Mouse (Mus musculus): ENCODE measurements around the gene Rhod.

- no peak for TF ChIP-seq CTCF (IDR thresholded peaks at IDR 0.05; ENCODE audit: low read depth)
- no peak for TF ChIP-seq EP300 (optimal IDR thresholded peaks at IDR 0.05)
Observed at GRCm38 (mm10) chr19:4398630-4398948, 40.6 kb downstream of the Rhod start.

All from stomach, postnatal 0 days (tissue).